Mouse (Mus musculus) cerebellum, adult 8-10 months (tissue): Measurements from ENCODE around the gene Ada.

Source experiments
- DNase-seq: peaks from one replicate; pipeline ENCODE4 v3.0.0; 2022

The Ada gene

GRCm38 (mm10) chr2:163728300-163728699 is 21.7 kb downstream of the Ada start:
- no peak for DNase-seq

- no peak for DNase-seq
These were observed 23.2 kb downstream of the Ada start for GRCm38 (mm10) chr2:163726766-163727393.

GRCm38 (mm10) chr2:163722550-163722949 is 27.5 kb downstream of the Ada start:
- peak; percentile 69 for DNase-seq

GRCm38 (mm10) chr2:163719616-163720015 is 30.4 kb downstream of the Ada start:
- DNase-seq: no peak

- DNase-seq: peak; percentile 86
These were observed 31.0 kb downstream of the Ada start for GRCm38 (mm10) chr2:163718951-163719603.

GRCm38 (mm10) chr2:163718526-163718925 is 31.5 kb downstream of the Ada start:
- DNase-seq: no peak

- no peak for DNase-seq
These were observed 33.2 kb downstream of the Ada start for GRCm38 (mm10) chr2:163716853-163717252.

GRCm38 (mm10) chr2:163716448-163716847 is 33.6 kb downstream of the Ada start:
- no peak for DNase-seq

- DNase-seq: no peak
These were observed 36.7 kb downstream of the Ada start for GRCm38 (mm10) chr2:163713340-163713739.

GRCm38 (mm10) chr2:163712874-163713273 is 37.2 kb downstream of the Ada start:
- no peak for DNase-seq

GRCm38 (mm10) chr2:163712473-163712872 is 37.6 kb downstream of the Ada start:
- no peak for DNase-seq

GRCm38 (mm10) chr2:163711368-163711868 is 38.6 kb downstream of the Ada start:
- no peak for DNase-seq

GRCm38 (mm10) chr2:163710606-163711159 is 39.4 kb downstream of the Ada start:
- DNase-seq: no peak

GRCm38 (mm10) chr2:163710000-163710399 is 40.0 kb downstream of the Ada start:
- DNase-seq: no peak

GRCm38 (mm10) chr2:163708763-163709250 is 41.2 kb downstream of the Ada start:
- DNase-seq: no peak

GRCm38 (mm10) chr2:163708321-163708720 is 41.7 kb downstream of the Ada start:
- DNase-seq: no peak

- DNase-seq: no peak
These were observed 46.3 kb downstream of the Ada start for GRCm38 (mm10) chr2:163703599-163704260.

- DNase-seq: no peak
These were observed 47.1 kb downstream of the Ada start for GRCm38 (mm10) chr2:163702921-163703320.

GRCm38 (mm10) chr2:163702431-163702830 is 47.6 kb downstream of the Ada start:
- DNase-seq: no peak

- no peak for DNase-seq
These were observed 50.8 kb downstream of the Ada start for GRCm38 (mm10) chr2:163699078-163699780.

GRCm38 (mm10) chr2:163697764-163698480 is 52.1 kb downstream of the Ada start:
- DNase-seq: no peak

GRCm38 (mm10) chr2:163696763-163697162 is 53.3 kb downstream of the Ada start:
- no peak for DNase-seq
